Mouse (Mus musculus): ENCODE data around the gene Rad9b.

- no peak for TF ChIP-seq CTCF (IDR thresholded peaks at IDR 0.05; ENCODE audit: control insufficient read depth, insufficient read depth, low read length)
- TF ChIP-seq POLR2A (IDR thresholded peaks at IDR 0.05; ENCODE audit: borderline replicate concordance, control insufficient read depth, low read depth, low read length), result no peak
Measured at GRCm38 (mm10) chr5:122391178-122391785, 37.2 kb upstream of the Rad9b start.

Measured in bone marrow, adult 2 months (tissue).